Mouse (Mus musculus) neural tube, embryonic 15.5 days (tissue): ENCODE measurements at regions not wholly inside any gene's neighbourhood (a gene's known extent, or its start where the extent isn't known, plus 50 kb on each side); places are given as distances from the start of the nearest gene placed in this dataset.

Experiments used
- ATAC-seq: fragments of 200-750 bp; cut with Nextera tagmentation; 2 replicates; pipeline ENCODE4 v1.8.0; 2017; ENCODE audit warnings: mild to moderate bottlenecking, moderate TSS enrichment, moderate library complexity; ENCODE audit not compliant: low FRiP score
- H3K27ac ChIP-seq: fragments of 300-500 bp; sonication (generic); replicated peaks from 2 replicates; pipeline ENCODE4 v1.5.1; 2015; ENCODE audit warnings: mild to moderate bottlenecking, inconsistent platforms
- H3K27me3 ChIP-seq: fragments of 300-500 bp; sonication (generic); replicated peaks from 2 replicates; pipeline ENCODE4 v1.6.1; 2015; ENCODE audit warnings: inconsistent platforms
- H3K36me3 ChIP-seq: fragments of 300-500 bp; sonication (generic); 2 replicates; pipeline ENCODE4 v1.6.1; 2015; ENCODE audit warnings: inconsistent platforms
- H3K4me1 ChIP-seq: fragments of 300-500 bp; sonication (generic); 2 replicates; pipeline ENCODE4 v1.6.1; 2015; ENCODE audit warnings: inconsistent platforms
- H3K4me2 ChIP-seq: fragments of 300-500 bp; sonication (generic); 2 replicates; pipeline ENCODE4 v1.6.1; 2015; ENCODE audit warnings: inconsistent platforms, mild to moderate bottlenecking, moderate library complexity
- H3K4me3 ChIP-seq: fragments of 300-500 bp; sonication (generic); replicated peaks from 2 replicates; pipeline ENCODE4 v1.5.1; 2015; ENCODE audit warnings: mild to moderate bottlenecking, inconsistent platforms
- H3K9ac ChIP-seq: fragments of 300-500 bp; sonication (generic); replicated peaks from 2 replicates; pipeline ENCODE4 v1.6.1; 2015; ENCODE audit warnings: mild to moderate bottlenecking, inconsistent platforms
- H3K9me3 ChIP-seq: fragments of 300-500 bp; sonication (generic); replicated peaks from 2 replicates; pipeline ENCODE4 v1.6.1; 2016; ENCODE audit warnings: inconsistent platforms
- WGBS: fragments of 180-500 bp; shearing (Covaris S2); methylation state at CpG from one replicate; pipeline ENCODE4 v1.1.7; 2015; ENCODE audit warnings: mixed read lengths; 5-methylcytosine and 5-hydroxymethylcytosine counted together

DNA sequence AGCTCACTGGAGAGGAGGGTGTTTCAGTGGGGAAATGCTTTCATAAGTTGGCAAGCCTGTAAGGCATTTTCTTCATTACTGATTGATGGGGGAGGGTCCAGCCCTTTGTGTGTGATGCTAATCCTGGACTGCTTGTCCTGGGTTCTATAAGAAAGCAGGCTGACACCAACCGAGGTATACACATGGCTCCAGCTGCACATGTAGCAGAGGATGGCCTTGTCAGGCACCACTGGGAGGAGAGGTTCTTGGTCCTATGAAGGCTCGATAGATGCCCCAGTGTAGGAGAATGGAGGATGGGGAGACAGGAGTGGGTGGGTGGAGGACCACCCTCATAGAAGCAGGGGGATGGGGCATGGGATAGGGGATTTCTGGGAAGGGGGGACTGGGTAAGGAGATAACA, 151.0 kb downstream of the Fam173b start:
- H3K36me3 ChIP-seq, result no peaks in the 10 kb centered on the region
- H3K4me3 ChIP-seq, result no peak overlapping the region
- 0 out of 2 replicates have a peak, but pooled peaks cover 7% of the 10 kb centered on the region for H3K4me1 ChIP-seq
- H3K9me3 ChIP-seq, result no peaks in the 10 kb centered on the region
- no peak overlapping the region for H3K4me2 ChIP-seq
- no peak overlapping the region for H3K9ac ChIP-seq
- no peak; the same call in 1 of the 2 replicates for ATAC-seq
- no peaks in the 10 kb centered on the region for H3K27me3 ChIP-seq
- 69% methylated on average over 2 of the region's 2 CpGs for WGBS
- H3K27ac ChIP-seq, result no peak overlapping the region

DNA sequence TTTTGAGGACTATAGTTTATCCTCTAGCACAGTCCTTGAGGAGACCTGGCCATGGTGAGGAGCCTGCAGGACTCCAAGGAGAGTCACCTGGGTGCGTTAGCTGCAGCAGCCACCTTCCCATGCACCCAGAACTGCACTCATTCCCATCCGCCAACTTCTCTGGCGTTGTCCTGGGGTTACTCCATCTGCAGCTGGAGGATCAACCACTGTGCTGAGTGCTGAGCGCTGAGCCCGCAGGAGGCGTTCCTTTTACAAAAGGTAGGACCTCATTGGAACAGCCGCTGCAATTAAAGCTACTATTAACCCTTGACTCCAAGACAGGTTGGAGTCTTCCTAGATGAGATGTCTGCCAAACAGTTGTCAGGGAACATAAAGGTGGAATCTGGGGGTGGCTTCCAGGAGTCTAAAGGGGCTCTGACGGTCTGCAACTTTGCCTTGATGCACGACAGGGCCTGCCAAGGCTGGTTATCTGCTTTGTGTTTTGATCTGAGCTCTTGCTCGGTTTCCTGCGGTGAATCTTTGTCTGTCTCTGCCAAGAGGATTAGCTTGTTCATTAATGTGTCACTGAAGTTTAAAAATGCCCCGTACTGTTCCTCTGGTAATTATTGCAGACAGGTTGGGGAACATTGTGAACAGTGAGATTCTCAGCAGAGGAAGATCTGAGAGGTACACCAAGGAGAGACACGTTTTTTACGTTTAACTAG, 152.1 kb downstream of the Fam173b start:
- H3K9me3 ChIP-seq, result no peaks in the 10 kb centered on the region
- no peak overlapping the region for H3K9ac ChIP-seq
- no peak overlapping the region for H3K4me3 ChIP-seq
- 0 out of 2 replicates have a peak, but pooled peaks cover 7% of the 10 kb centered on the region for H3K4me1 ChIP-seq
- ATAC-seq, result no peak
- no peaks in the 10 kb centered on the region for H3K36me3 ChIP-seq
- no peak overlapping the region for H3K4me2 ChIP-seq
- H3K27me3 ChIP-seq, result no peaks in the 10 kb centered on the region
- WGBS, result 26% methylated on average over 14 of the region's 14 CpGs
- no peak overlapping the region for H3K27ac ChIP-seq

DNA sequence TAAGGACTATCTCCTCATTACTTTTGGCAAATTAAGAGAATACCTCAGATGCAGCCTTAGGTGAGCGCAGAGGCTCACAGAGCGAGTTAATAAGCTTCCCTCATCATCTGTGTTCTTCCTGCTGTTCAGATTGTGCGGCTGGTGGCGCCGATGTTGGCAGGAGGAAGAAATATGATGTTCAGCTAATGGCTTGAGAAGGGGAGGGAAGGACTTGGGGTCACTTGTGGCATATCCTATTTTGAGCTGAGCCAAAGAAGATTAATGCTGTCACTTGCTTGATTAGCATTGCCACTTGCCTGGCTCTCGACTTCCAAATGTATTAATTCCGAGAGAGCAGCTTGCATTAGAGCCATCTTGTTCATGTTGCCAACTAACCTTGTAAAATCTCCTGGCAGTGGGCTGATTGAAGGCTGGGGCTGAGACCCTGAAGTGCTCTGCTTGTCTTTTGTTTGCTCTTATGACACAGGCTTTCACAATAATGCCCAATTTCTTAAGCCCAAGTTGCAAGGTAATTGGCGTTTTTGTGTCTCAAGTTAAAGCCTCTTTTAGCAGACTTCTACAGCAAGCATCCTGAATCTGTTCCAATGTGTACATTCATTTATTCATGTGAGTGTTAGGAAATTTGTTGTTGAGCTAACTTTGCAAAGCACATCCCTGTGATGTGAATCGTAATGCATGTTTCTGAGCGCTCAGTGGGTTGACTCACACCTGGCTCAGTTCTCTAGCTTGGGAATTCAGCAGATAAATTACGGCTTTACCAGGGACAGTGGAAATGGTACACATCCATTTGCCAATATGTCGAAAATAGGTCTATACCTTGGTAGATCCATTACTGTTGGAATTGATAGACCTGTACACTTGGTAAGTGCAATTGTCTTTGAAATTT, 167.6 kb downstream of the Fam173b start:
- no peak; the same call in 1 of the 2 replicates for ATAC-seq
- WGBS, result 69% methylated on average over 12 of the region's 12 CpGs

DNA sequence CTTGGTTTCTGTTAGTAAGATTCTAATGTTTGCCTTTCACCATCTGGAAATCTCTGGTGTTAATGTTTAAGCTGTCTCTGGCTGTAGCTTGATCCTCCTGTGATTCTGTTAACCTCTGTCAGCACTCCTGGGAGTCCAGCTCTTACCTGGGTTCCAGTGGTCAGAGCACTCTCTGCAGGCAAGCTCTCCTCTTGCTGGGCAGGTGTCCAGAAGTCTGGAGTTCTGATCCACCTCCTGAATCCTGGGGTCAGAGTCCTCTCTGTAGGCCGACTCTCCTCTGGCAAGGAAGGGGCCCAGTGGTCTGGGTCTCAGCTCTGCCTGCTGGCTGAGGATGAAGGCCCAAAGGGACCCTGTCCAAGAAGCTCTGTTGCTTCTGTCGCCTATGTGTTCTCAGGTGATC, 181.4 kb downstream of the Fam173b start:
- H3K9me3 ChIP-seq, result no peaks in the 10 kb centered on the region
- WGBS, result 92% methylated on average over 2 of the region's 2 CpGs

More for the DNA sequence above, 167.6 kb downstream of the Fam173b start:
- no peak overlapping the region for H3K27ac ChIP-seq
- no peaks in the 10 kb centered on the region for H3K36me3 ChIP-seq
- no peak overlapping the region for H3K4me3 ChIP-seq
- no peaks in the 10 kb centered on the region for H3K4me1 ChIP-seq
- H3K27me3 ChIP-seq, result no peaks in the 10 kb centered on the region
- H3K9me3 ChIP-seq, result no peaks in the 10 kb centered on the region
- no peak overlapping the region for H3K4me2 ChIP-seq
- no peak overlapping the region for H3K9ac ChIP-seq

DNA sequence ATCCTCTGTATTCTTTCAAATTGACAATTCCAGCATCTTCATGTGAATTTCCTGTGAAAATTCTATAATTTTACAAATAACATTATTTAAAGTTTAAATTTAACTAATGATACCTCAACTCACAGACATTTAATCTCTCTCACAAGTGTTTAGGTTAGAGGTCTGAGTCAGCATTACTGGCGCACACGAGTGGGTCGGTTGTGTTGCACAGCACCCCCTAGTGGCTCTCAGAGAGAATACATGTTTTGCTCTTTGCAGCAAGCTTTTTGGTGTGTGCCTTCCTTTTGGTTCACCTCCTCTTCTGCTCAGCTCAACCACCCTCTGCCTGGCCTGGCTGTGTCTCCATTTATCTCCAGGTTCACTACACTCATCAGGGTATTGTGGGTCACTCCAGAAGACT, 183.4 kb downstream of the Fam173b start:
- Histone ChIP-seq H3K27ac (no peak overlapping the region), H3K9ac (no peak overlapping the region), H3K36me3 (no peaks in the 10 kb centered on the region), H3K9me3 (no peaks in the 10 kb centered on the region), H3K4me2 (no peak overlapping the region), H3K4me1 (no peaks in the 10 kb centered on the region), H3K27me3 (no peaks in the 10 kb centered on the region), H3K4me3 (no peak overlapping the region)
- WGBS, result 79% methylated on average over 3 of the region's 3 CpGs
- no peak for ATAC-seq

More for the DNA sequence above, 181.4 kb downstream of the Fam173b start:
- Histone ChIP-seq H3K36me3 (no peaks in the 10 kb centered on the region), H3K27ac (no peak overlapping the region), H3K27me3 (no peaks in the 10 kb centered on the region), H3K4me1 (no peaks in the 10 kb centered on the region), H3K4me3 (no peak overlapping the region), H3K9ac (no peak overlapping the region), H3K4me2 (no peak overlapping the region)
- no peak for ATAC-seq

DNA sequence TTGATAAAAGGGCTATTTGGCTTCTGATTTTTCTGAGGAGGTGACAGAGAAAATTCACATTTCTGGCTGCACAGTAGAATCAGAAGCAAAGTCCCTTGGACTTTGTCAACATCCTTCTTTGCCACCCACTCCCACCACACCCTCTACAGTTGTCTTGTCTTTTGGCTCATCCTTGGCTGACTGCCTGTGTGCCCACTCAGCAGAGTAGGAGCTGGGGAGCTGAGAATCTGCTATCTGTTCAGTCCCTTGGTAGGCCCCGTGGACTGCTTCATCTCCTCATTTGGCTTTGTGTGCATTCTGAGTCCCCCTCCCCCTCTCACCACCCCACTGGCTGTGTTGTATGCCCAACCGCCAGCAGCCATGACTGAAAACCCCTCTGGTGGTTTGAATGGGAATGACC, 197.2 kb downstream of the Fam173b start:
- Histone ChIP-seq H3K9me3 (no peaks in the 10 kb centered on the region), H3K27ac (no peak overlapping the region), H3K4me3 (no peak overlapping the region), H3K27me3 (no peaks in the 10 kb centered on the region), H3K9ac (no peak overlapping the region), H3K4me2 (no peak overlapping the region), H3K36me3 (no peaks in the 10 kb centered on the region), H3K4me1 (no peaks in the 10 kb centered on the region)
- WGBS, result 83% methylated on average over 2 of the region's 2 CpGs
- no peak for ATAC-seq

DNA sequence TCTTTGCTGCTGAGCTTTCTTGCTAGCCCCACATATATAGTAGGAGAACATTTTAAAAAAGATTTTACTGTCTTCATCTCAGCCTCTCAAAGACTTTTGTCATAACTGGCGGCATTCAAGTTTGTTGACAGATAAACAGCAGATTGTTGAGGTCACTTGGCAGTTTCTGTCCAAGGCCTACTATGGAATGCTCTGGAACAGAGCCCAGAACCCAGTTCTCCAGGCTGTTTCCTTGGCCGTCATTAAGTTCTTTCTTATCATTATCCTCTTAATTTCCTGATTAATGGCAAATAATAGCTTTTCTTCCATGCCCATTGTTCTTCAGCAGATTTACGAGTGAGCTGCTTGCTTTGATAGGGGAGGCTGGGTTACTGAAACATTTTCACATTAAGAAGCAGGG, 203.9 kb downstream of the Fam173b start:
- 67% methylated on average over 3 of the region's 3 CpGs for whole genome bisulfite sequencing

DNA sequence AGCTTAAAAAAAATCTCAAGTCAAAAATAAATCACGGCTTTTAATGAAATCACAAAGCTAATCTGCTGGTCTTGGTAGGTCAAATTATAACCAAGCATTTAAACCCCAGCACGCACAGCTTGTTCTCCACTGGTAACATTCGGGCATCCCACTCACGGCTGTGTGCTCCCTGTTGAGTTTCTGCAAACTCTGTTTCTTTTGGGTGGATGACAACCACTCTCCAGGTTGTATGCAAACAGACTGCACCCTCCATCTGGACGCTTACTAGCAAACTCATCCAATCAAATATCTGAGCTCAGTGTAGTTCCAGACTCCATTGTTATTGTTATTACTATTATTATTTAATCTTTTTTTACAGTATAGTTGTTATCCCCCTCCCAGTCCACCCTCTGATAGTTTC, 213.9 kb downstream of the Fam173b start:
- no peak for ATAC-seq
- Histone ChIP-seq H3K36me3 (no peaks in the 10 kb centered on the region), H3K27ac (no peak overlapping the region), H3K4me2 (no peak overlapping the region), H3K9ac (no peak overlapping the region), H3K9me3 (no peaks in the 10 kb centered on the region), H3K27me3 (no peaks in the 10 kb centered on the region), H3K4me3 (no peak overlapping the region), H3K4me1 (no peaks in the 10 kb centered on the region)
- 90% methylated on average over 5 of the region's 5 CpGs for WGBS

More for the DNA sequence above, 203.9 kb downstream of the Fam173b start:
- Histone ChIP-seq H3K4me2 (no peak overlapping the region), H3K36me3 (no peaks in the 10 kb centered on the region), H3K4me3 (no peak overlapping the region), H3K4me1 (no peaks in the 10 kb centered on the region), H3K27me3 (no peaks in the 10 kb centered on the region), H3K9me3 (no peaks in the 10 kb centered on the region), H3K9ac (no peak overlapping the region), H3K27ac (no peak overlapping the region)
- no peak for ATAC-seq

DNA sequence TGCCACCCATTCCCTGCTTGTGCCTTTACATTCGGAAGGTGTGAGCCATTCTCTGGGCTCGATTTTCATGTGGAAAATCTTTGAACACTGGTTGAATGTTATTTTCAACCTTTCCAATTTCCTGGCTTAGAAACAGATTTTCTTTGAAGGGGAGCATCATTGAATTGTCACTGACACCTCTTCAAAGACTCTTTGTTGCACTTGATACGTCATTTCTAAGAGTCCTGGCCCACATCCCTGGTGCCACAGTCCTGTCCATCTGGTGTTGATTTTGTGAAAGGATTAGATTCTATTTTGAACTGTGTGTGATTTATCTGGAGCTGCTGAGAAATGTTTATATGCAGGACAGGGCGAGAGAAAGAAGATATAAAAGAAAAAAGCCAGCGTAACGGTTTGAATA, 217.6 kb downstream of the Fam173b start:
- H3K4me2 ChIP-seq, result no peak overlapping the region
- no peaks in the 10 kb centered on the region for H3K36me3 ChIP-seq
- 74% methylated on average over 6 of the region's 6 CpGs for WGBS
- H3K4me1 ChIP-seq, result no peaks in the 10 kb centered on the region
- H3K4me3 ChIP-seq, result no peak overlapping the region
- no peak for ATAC-seq
- H3K27me3 ChIP-seq, result no peaks in the 10 kb centered on the region
- H3K9ac ChIP-seq, result no peak overlapping the region
- no peaks in the 10 kb centered on the region for H3K9me3 ChIP-seq
- no peak overlapping the region for H3K27ac ChIP-seq

DNA sequence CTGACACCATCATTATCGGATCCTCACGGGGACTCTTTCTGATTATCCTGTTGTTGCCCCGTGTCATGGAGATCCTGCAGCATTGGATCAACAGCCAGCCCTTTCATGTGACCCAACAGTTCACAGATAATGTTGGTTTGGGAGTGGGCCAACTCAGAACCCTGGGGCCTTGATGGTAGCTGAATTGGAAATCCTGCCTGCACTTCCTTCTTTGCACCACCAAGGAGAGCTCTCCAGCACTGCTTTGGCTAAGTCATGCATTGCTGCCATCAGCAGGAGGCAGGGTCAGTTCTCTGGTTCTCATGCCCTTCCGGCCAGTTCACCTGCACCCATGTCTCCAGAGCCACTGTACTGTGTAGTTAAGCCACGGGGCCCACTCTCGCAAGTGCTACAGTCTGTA, 225.6 kb downstream of the Fam173b start:
- Histone ChIP-seq H3K4me3 (no peak overlapping the region), H3K36me3 (no peaks in the 10 kb centered on the region), H3K9ac (no peak overlapping the region), H3K27me3 (no peaks in the 10 kb centered on the region), H3K4me1 (no peaks in the 10 kb centered on the region), H3K27ac (no peak overlapping the region), H3K9me3 (no peaks in the 10 kb centered on the region), H3K4me2 (no peak overlapping the region)
- 93% methylated on average over 6 of the region's 6 CpGs for WGBS
- no peak for ATAC-seq

DNA sequence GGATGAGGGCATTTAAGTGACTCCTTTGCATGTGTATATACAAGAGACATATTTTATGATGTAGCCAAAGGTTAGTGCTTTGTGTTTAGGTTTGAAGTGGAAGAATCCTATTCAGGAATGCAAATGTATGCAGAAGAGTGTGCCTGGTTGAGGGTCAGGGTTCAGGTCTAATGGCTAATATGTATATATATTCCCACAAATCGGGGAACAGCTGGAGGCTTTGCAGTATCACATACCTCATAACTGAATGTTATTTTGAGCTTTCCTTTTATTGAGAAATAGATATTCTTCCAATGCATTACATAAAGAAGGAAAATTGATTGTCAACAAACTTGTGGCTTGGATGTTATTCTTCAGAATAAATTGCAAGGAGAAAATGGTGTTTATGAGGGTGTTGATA, 239.9 kb downstream of the Fam173b start:
- no peaks in the 10 kb centered on the region for H3K27me3 ChIP-seq
- H3K4me1 ChIP-seq, result no peaks in the 10 kb centered on the region
- no peak overlapping the region for H3K27ac ChIP-seq
- H3K36me3 ChIP-seq, result no peaks in the 10 kb centered on the region
- ATAC-seq, result no peak
- H3K4me3 ChIP-seq, result no peak overlapping the region
- H3K9me3 ChIP-seq, result no peaks in the 10 kb centered on the region
- WGBS, result 75% methylated on average over 1 of the region's 1 CpGs
- H3K9ac ChIP-seq, result no peak overlapping the region
- H3K4me2 ChIP-seq, result no peak overlapping the region

DNA sequence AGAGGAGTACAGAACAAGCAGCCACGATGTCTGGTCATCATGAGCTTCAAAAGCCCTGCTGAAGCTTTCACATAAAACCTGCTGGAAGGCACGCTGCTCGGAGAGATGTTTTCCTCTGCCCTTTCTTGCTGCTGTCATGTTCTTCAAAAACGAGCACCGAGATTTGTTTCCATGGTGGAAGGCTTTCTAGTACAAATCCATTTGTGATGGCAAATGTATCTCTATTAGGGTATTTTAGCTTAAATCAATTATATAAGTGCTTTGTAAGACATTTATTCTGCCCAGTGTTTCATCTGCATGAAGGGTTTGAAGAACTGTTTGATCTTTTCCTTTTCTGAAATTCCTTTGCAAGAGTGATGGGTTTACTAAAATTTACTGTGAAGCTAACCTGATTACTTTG, 253.1 kb downstream of the Fam173b start:
- Histone ChIP-seq H3K9me3 (no peaks in the 10 kb centered on the region), H3K9ac (no peak overlapping the region), H3K27ac (no peak overlapping the region), H3K27me3 (no peaks in the 10 kb centered on the region), H3K36me3 (no peaks in the 10 kb centered on the region), H3K4me3 (no peak overlapping the region), H3K4me2 (no peak overlapping the region), H3K4me1 (no peaks in the 10 kb centered on the region)
- 75% methylated on average over 5 of the region's 5 CpGs for WGBS
- no peak for ATAC-seq
